Mouse (Mus musculus): Measurements from ENCODE around the gene Gstt2.

DNA sequence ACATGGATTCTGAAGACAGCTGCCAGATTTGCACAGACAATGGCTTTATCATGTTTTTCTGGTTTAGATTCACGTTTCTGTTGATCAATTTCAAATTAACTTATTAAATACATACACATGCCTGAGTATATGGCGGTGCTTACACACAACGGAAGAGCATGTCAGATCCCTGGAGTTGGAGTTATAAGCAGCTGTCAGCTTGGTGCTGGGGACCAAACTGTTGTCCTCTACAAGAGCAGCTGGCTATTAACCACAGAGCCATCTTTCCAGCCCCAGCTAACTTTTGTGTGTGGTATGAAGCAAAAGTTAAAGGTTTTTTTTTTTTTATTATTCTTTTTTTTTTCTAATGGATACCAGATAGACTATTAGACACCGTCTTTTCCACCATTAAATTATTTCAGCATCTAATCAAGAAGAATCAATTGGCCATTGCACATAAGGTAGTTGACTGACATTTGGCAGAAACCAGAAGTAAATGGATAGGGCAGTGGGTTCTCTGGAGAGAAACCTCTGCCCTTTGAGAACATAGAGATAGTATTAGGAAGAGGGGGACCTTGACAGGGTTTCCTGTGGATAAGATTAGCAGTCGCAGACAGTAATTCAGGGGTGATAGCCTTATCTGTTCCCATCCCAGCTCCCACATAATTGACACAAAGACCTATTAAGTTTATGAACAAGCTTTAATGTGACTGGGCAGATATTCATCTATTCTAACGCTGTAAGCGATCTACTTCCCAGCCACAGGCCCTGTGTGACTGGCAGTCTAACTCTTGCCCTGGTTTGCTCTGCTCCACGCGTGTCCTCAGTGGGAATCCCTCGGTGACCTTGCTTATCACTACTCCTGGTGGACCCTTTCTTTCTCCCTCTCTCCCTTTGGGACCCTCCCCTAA lies 35.0 kb upstream of the Gstt2 start:
- TF ChIP-seq CTCF (IDR thresholded peaks at IDR 0.05; ENCODE audit: control insufficient read depth, insufficient read depth, insufficient read length) (no peak), MAX (IDR thresholded peaks at IDR 0.05) (no peak), USF1 (IDR thresholded peaks at IDR 0.05; ENCODE audit: low read depth) (no peak), MYOD1 (IDR thresholded peaks at IDR 0.05; ENCODE audit: control insufficient read depth, insufficient read length, low read depth) (no peak), CEBPB (IDR thresholded peaks at IDR 0.05; ENCODE audit: low read depth) (no peak)
